Mouse (Mus musculus) frontal cortex, adult 2 months (tissue): ENCODE data around the gene Ipo9. TPM values are rescaled to one million over a fixed set of nuclear protein-coding genes. Genes with fewer than 3 reads are reported as not detected.

Experiments used
- DNase-seq, 2 experiments: peaks; one replicate each; pipeline ENCODE4 v3.0.0; 2022; ENCODE audit warnings: low spot score in 1 of 2; ENCODE audit errors: extremely low spot score in 1 of 2
- polyA plus RNA-seq: library from polyadenylated mRNA; depleted of rRNA; stranded (reverse); fragments of >200 nt; gene quantifications from 2 replicates; pipeline ENCODE4 v1.2.3, GENCODE M21; 2012; rRNA removed

Ipo9 gene
- polyA plus RNA-seq, 1 experiment = 174 TPM

DNA sequence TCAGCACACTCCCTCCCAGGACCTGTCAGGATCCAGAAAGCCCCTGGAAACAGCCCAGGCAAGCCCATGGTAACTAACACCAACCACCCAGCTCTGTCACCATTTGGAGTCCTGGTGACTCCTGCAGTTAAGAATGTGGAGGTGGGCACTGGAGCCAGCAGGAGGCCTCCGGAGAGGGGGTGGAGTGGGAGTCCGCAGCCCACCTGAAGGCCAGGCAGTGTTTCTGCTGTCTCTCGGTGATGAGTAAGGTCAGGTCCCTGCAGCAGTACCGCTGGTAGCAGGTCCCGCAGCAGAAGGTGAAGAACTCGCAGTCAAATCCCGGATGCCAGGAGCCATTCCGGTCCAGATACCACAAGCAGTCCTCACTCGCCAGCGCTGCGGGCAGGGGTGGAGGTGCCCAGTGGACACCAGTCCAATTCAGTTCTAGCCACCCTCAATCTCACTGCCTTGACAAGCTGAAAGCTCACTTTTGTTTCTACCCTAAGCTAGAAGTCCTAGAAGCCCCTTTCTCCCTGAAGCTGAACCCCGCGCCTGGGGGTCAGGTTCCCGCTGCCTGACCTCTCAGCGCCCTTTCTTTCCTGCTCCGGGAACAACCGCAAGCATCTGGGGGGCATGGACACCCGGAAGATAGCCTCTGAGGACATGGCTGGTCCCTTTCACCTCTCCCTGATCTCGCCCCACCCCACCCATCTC, 56.0 kb downstream of the Ipo9 start:
- no peak for DNase-seq

DNA sequence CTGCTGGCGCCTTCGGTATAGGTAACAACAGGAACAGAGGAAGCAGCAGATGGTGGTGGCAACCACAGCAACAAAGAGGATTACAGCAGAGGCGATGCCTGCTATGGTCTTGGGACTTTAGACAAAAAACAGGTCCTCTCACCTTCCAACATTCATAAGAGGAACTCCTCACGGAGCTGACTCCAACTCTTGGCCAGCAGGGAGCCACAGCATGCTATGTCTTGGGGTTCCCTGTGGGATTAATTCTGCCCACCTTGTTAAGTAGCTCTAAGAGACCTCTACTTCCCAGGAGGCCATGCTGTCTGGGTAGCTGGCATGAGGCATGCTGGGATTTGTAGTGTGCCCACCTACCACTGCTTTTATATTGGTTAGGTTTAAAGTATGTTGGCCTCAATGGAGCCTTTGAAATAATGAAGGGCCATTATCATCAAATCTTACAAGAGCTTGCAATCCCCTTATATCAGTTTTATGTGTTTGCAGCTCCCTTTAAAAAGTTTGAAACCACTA, 57.1 kb downstream of the Ipo9 start:
- no peak for DNase-seq

DNA sequence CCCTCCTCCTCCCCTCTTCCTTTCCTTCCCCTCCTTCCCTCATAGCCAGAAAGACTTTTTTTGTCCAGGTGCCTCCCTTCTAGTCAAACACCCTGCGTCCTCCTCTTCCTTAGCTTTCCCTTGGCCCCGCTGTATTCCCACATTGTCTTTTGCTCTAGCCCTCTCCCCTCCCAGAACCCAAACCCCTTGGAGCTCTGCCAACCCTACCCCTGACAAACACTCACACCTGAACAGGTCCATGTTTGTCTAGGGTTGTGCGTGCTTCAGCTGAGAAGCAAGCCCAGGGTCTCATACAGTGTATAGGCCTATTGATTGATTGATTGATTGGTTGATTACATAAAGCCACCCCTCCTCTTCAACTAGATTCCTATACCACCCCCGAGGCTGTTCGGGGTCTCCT, 60.9 kb downstream of the Ipo9 start:
- no peak for DNase-seq

DNA sequence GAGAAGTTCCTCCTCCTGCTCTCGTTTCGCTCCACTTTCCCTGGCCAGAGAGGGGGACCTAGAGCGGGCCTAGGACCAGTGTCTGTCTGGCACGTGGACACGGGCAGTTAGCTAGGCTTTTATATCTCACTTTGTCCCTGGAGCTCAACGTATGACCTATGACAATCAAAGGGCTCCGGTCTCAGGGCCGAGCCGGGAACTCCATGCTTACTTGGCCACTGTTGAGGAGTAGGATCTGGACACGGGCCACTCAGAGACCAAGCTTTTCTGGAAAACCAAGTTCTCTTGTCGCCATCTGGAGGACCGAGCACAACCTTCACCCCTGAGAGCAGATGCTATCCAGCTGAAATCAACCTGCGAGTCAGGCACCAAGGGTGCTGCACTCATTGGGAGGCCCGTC, 61.3 kb downstream of the Ipo9 start:
- DNase-seq = no peak

DNA sequence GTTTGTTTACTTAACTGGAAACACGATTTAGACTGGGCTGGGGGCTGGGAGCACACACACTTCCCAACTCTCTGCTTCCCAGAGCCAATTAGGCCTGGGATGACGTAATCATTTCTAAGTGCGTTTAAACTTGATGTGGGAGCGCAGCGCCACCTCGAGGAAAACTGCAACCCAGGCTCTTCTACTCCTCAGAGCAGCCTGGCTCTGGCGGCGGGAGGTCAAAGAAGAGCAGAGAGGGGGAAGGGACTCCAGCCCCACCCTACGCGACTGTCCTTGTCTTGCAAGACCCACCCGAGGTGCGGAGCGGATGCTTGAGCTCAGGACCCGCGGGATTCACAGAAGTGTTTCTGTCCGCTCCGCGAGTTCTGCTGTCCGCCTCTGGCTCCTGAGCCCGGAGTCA, 62.1 kb downstream of the Ipo9 start:
- DNase-seq = peak; percentile 87 to 94

DNA sequence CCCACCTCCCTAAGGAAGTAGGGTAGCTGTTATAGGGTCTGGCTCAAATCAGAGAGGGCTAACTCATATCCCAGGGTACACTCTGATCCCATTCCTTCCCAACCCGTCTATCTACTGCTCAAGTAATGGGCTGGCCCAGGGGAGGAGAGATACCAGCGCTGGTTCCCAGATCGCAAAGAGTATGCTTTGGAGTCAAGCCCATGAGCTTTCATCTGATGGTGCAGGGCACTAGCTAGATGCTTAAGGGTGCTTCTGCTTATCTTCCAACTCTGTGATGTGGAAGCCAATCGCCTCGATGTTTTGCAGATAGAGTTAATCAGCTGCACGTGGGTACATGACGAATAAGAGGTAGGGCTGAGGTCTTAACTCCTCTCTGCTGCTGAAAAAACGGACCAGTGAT, 62.7 kb downstream of the Ipo9 start:
- no peak for DNase-seq

DNA sequence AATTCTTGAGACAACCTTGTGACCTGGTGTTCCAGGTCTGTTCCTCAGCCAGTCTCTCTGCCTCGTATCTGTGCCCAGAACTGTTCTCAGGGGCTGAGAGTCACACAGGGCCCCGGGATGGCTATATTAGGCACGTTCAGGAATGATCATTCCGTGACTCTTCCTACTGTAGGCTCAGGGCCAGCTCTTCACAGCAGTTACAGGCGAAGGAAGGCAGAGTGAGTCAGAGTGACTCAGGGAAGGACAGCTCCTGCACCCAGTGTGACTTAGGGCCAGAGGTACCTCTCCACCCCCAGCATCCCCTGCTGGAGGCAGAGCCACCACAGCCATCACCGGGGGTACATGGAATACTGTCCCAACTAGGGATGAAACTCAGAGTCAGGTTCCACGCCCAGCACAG, 63.3 kb downstream of the Ipo9 start:
- no peak for DNase-seq

DNA sequence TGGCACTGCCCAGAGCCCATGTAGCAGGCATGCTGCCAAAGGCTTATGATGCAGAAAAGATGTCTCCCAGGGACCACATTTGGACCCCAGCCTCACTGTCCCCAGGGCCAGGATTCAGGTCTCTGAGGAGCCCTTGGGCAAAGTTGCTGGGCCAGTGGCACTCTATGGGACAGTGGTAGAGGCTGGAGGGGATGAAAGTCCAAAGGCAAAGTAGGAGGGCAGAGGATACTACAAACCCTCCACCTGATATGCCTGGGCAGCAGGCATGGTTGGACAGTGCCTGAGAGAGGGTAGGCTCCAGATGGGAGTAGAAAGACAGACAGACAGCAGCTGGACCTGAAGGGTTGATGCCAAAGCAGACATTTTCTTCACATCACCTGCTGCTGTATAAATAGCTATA, 63.9 kb downstream of the Ipo9 start:
- DNase-seq = no peak

DNA sequence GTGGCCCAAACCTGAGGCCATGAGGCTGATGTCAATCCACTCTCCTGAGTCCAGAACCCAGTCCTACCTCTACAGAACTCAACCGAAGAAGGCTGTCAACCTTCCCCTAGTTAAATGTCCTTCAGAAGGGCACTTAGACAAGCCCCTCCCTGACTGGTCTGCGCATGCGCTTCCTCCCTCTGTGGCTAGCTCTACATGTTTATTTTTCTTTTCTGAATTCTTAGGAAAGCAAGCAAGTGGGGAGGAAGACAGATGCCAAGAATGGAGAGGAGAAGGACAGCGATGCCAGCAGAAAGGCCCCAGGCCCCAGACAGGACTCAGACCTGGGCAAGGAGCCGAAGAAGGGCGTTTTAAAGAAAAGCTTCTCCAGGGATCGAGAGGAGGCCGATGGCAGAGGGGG, 66.9 kb downstream of the Ipo9 start:
- no peak for DNase-seq

DNA sequence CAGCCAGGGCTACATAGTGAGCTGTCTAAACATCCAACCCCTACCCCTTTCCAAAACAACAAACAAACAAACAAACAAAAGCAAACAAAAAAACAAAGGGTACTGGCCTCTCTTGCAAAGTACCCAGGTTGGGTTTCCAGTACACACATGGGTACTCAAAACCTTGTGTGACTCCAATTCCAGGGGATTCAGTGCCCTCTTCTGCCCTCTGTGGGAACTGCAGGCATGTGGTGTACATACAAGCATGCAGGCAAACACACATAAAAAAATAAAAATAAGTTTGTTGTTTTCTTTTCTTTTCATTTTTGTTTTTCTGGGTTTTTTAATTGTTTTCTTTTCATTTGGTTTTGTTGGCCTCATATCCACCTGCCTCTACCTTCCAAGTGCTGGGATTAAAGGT, 68.2 kb downstream of the Ipo9 start:
- DNase-seq = no peak

DNA sequence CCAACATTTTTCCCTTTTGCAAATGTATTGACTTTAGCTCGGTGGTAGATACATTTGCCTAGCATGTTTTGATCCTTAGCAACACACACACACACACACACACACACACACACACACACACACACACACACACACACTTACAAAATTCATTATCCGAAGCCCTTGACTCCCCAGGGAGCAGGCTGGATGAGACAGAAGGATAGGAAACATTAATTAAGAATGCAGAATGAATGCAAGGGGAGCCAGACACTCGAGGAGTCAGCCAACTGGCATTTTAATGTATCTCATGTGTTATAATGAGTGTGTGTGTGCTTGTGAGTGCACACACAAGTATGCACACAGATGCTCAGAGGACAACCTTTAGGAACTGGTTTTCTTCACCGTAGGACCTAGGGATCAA, 68.8 kb downstream of the Ipo9 start:
- no peak for DNase-seq

DNA sequence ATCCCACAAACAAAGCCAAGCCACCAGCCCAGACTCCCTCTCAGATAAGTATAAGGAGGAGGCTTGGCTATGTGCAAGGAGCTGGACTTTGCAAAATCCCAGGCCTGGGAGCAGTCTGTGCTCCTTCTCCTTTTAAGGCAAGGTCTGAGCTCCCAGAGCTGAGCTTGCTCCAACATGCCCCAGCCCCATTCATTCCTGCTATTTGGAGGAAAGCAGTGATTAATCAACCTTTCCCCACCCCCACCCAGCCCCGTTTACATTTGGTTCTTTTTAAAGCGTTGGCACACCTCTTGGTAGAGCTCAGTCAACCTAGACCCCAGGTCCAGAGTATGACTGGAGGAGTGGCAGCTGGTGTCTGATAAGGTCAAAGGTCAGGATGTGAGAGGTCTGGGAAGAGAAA, 71.2 kb downstream of the Ipo9 start:
- DNase-seq = no peak

DNA sequence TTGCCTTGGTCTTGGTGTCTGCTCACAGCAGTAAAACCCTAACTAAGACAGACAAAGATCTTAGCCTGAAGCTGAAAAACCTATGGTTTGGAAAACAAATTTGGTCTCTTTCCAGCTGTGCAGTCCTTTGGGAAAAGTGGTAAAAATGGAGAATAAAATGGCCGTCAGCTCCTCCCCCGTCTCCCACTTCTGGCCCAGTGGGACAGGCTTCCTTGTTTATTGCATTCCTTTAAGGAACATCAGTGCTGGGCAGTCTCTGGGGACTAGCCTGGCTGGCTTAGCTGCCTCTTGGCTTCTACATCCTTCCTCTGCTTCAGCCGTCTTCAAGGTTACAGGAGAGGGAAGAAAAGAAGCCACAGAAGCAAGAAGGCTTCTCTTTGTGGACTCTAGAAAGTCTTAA, 78.3 kb downstream of the Ipo9 start:
- DNase-seq = no peak

DNA sequence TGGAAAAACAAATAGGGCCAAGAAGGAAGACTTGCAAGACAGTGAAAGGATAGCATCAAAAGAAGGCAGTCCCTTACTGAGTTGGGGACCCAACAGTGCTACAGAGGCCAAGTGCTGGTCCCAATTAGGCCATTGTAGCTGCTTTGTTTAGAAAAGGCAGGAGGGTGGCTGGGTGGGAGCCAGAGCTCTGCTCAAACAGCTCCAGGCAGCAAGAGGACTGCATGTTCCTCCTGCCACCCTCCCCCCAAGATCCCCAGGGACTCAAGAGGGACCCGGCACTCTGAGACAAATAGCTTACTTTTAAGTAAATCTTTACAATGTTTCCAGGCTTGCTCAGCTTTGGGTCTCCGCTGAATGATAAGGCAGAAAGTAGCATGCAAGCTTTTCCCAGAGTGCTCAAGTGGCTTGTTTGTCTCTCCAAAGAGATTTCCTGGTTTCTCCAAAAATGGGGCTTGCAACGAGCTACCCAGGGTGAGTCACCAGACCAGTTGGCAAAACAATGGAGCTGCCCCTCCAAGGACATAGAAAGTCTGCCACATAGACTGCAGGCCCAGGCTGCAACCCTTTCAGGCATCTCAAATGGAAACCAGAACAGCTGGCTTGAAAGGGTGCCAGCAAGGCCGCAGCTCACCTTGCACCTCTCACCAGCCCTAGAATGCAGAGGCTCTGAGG, 82.7 kb downstream of the Ipo9 start:
- peak; percentile 25 to 46 for DNase-seq

DNA sequence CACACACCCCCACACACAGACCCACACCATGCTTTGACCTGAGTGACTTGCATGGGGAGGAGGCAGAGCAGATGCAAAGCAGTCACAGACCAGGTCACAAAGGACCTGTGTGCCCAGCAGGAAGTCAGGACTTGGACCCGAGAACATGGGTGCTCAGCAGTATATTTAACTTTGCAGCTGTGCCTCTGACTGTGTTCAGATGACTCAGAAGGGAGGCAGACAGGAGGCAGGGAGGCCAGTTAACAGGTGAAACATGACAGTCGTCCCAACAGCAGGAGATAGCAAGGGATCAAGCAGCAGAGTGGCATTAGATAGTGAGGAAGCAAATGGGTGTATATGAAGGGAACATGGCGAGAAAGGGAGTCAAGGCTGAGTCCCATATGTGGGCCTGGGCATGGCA, 83.4 kb downstream of the Ipo9 start:
- no peak for DNase-seq

DNA sequence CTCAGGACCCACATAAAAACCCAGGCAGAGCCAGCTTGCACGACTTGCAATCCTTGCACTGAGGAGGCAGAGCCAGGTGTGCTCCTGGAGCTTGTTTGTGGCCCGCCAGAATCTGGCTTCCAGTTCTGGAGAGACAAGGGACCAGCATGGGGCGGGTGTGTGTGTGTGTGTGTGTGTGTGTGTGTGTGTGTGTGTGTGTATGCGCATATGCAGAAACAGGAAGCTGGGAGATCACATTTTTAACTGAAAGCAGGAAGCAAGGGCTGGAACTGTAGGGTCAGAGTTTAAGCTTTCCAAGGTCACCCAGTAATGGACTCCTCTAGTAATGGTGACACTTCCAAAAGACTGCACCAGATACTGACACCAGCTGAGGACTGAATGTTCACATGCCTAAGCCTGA, 86.3 kb downstream of the Ipo9 start:
- no peak for DNase-seq

DNA sequence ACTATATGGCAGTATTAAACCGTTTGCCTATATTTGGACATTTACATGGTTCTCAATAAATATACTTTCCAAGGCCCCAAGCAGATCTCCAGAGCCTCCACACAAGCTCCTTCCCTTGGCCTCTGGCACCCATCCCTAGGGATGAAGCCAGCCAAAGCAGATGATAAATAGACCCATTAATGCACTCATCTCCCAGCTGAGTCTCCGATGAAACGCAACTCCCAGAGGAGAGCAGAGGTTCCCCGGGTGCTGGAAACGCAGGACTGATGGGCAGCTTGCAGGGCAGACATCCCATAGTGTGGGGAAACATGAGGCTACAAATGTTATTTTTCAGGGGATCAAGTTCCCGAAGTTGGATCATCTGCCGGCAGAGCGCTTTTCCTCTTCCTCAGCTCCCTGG, 88.4 kb downstream of the Ipo9 start:
- no peak for DNase-seq

Other genes starting within 250 kb of the Ipo9 start
- gene Elf3, start 171.9 kb downstream of the Ipo9 start, polyA plus RNA-seq = 0.10 and 0.21 TPM in 2 replicates
- gene Rnpep, start 146.4 kb downstream of the Ipo9 start, polyA plus RNA-seq = 56.6 and 64.8 TPM in 2 replicates
- gene Timm17a, start 116.7 kb downstream of the Ipo9 start, polyA plus RNA-seq = 73.1 and 76.2 TPM in 2 replicates
- 0.44 and 1.1 TPM in 2 replicates for gene Lmod1, start 105.7 kb downstream of the Ipo9 start, polyA plus RNA-seq
- gene Shisa4, start 55.3 kb downstream of the Ipo9 start, polyA plus RNA-seq = 174 and 198 TPM in 2 replicates
- gene Nav1, start 176.8 kb upstream of the Ipo9 start, polyA plus RNA-seq = 49.4 and 61.9 TPM in 2 replicates